Mouse (Mus musculus) intestine, embryonic 16.5 days (tissue): ENCODE results near the gene D5Ertd579e. TPM values are rescaled to one million over a fixed set of nuclear protein-coding genes. Genes with fewer than 3 reads are reported as not detected.

Experiments
- ATAC-seq: fragments of 200-750 bp; cut with Nextera tagmentation; 2 replicates; pipeline ENCODE4 v1.8.0; 2017; ENCODE audit warnings: moderate TSS enrichment, moderate library complexity
- H3K27ac ChIP-seq: fragments of 300-500 bp; sonication (generic); 2 replicates; pipeline ENCODE4 v1.5.1; 2014; ENCODE audit warnings: mild to moderate bottlenecking, low read length
- H3K27me3 ChIP-seq: fragments of 300-500 bp; sonication (generic); replicated peaks from 2 replicates; pipeline ENCODE4 v1.6.1; 2014; ENCODE audit warnings: low read length, control low read depth, mixed read lengths; ENCODE audit not compliant: control insufficient read depth, insufficient read depth
- H3K36me3 ChIP-seq: fragments of 300-500 bp; sonication (generic); 2 replicates; pipeline ENCODE4 v1.6.1; 2014; ENCODE audit warnings: low read length, control low read depth; ENCODE audit not compliant: control insufficient read depth, insufficient read depth
- H3K4me1 ChIP-seq: fragments of 300-500 bp; sonication (generic); 2 replicates; pipeline ENCODE4 v1.6.1; 2014; ENCODE audit warnings: low read length, control low read depth, mixed read lengths; ENCODE audit not compliant: control insufficient read depth, insufficient read depth
- H3K4me2 ChIP-seq: fragments of 300-500 bp; sonication (generic); 2 replicates; pipeline ENCODE4 v1.6.1; 2014; ENCODE audit warnings: low read depth, low read length, control low read depth
- H3K4me3 ChIP-seq: fragments of 300-500 bp; sonication (generic); 2 replicates; pipeline ENCODE4 v1.5.1; 2014; ENCODE audit warnings: mild to moderate bottlenecking, low read length
- H3K9ac ChIP-seq: fragments of 300-500 bp; sonication (generic); 2 replicates; pipeline ENCODE4 v1.6.1; 2014; ENCODE audit warnings: low read depth, low read length
- H3K9me3 ChIP-seq: fragments of 300-500 bp; sonication (generic); 2 replicates; pipeline ENCODE4 v1.6.1; 2016; ENCODE audit warnings: low read length, control low read depth; ENCODE audit not compliant: control insufficient read depth
- WGBS: fragments of 180-500 bp; shearing (Covaris S2); extraction: QIAGEN DNeasy Blood & Tissue Kit; methylation state at CpG from one replicate; pipeline ENCODE4 v1.1.7; 2014; 5-methylcytosine and 5-hydroxymethylcytosine counted together
- polyA plus RNA-seq: library from polyadenylated mRNA; unstranded; fragments of >200 nt; fragmentation: Nextera tagmentation; extraction: Ambion mirVana; gene quantifications from 2 replicates; pipeline ENCODE4 v1.2.1, GENCODE M21; 2015

D5Ertd579e gene
- polyA plus RNA-seq, 1 experiment from 2014 or later, result 14.0 TPM

GRCm38 (mm10) chr5:36724274-36724673 is 28.4 kb upstream of the D5Ertd579e start:
- ATAC-seq, result peak; percentile 56
- Histone ChIP-seq H3K9ac (no peak overlapping the region), H3K36me3 (no peaks in the 10 kb centered on the region)

GRCm38 (mm10) chr5:36723356-36723755 is 27.5 kb upstream of the D5Ertd579e start:
- Histone ChIP-seq H3K9ac (no peak overlapping the region), H3K4me1 (peaks cover 14% of the 10 kb centered on the region), H3K4me2 (no peak overlapping the region), H3K36me3 (no peaks in the 10 kb centered on the region), H3K4me3 (no peak overlapping the region), H3K27ac (no peak overlapping the region), H3K9me3 (no peaks in the 10 kb centered on the region), H3K27me3 (no peaks in the 10 kb centered on the region)
- no peak for ATAC-seq
- WGBS, result 82% methylated on average over 9 of the region's 9 CpGs

More at GRCm38 (mm10) chr5:36724274-36724673, 28.4 kb upstream of the D5Ertd579e start:
- Histone ChIP-seq H3K4me1 (peaks cover 23% of the 10 kb centered on the region), H3K4me2 (no peak overlapping the region), H3K27ac (peak overlapping the region; percentile 70), H3K4me3 (no peak overlapping the region), H3K27me3 (no peaks in the 10 kb centered on the region), H3K9me3 (no peaks in the 10 kb centered on the region)
- WGBS, result 51% methylated on average over 7 of the region's 7 CpGs

GRCm38 (mm10) chr5:36722415-36722856 is 26.6 kb upstream of the D5Ertd579e start:
- H3K27ac ChIP-seq, result no peak overlapping the region
- WGBS, result 74% methylated on average over 6 of the region's 6 CpGs
- H3K9me3 ChIP-seq, result no peaks in the 10 kb centered on the region
- no peaks in the 10 kb centered on the region for H3K36me3 ChIP-seq
- ATAC-seq, result no peak
- peaks cover 11% of the 10 kb centered on the region; the same call in 1 of the 2 replicates for H3K4me1 ChIP-seq
- no peaks in the 10 kb centered on the region for H3K27me3 ChIP-seq
- no peak overlapping the region for H3K9ac ChIP-seq
- H3K4me2 ChIP-seq, result no peak overlapping the region
- H3K4me3 ChIP-seq, result no peak overlapping the region

- Histone ChIP-seq H3K9me3 (no peaks in the 10 kb centered on the region), H3K4me3 (no peak overlapping the region), H3K9ac (no peak overlapping the region), H3K27ac (no peak overlapping the region), H3K4me2 (no peak overlapping the region), H3K4me1 (peaks cover 5% of the 10 kb centered on the region; the same call in 1 of the 2 replicates), H3K27me3 (no peaks in the 10 kb centered on the region), H3K36me3 (no peaks in the 10 kb centered on the region)
- ATAC-seq, result peak; percentile 45; the same call in 1 of the 2 replicates
- 51% methylated on average over 5 of the region's 5 CpGs for WGBS
These were observed 25.0 kb upstream of the D5Ertd579e start for GRCm38 (mm10) chr5:36720710-36721375.

GRCm38 (mm10) chr5:36720219-36720618 is 24.4 kb upstream of the D5Ertd579e start:
- WGBS, result 84% methylated on average over 5 of the region's 5 CpGs
- ATAC-seq, result no peak

GRCm38 (mm10) chr5:36719601-36720000 is 23.8 kb upstream of the D5Ertd579e start:
- Histone ChIP-seq H3K4me2 (no peak overlapping the region), H3K9ac (no peak overlapping the region), H3K36me3 (no peaks in the 10 kb centered on the region), H3K27ac (no peak overlapping the region), H3K9me3 (no peaks in the 10 kb centered on the region), H3K4me3 (no peak overlapping the region), H3K4me1 (peaks cover 5% of the 10 kb centered on the region; the same call in 1 of the 2 replicates), H3K27me3 (no peaks in the 10 kb centered on the region)
- WGBS, result 89% methylated on average over 3 of the region's 3 CpGs
- ATAC-seq, result no peak

More at GRCm38 (mm10) chr5:36720219-36720618, 24.4 kb upstream of the D5Ertd579e start:
- Histone ChIP-seq H3K4me2 (no peak overlapping the region), H3K27me3 (no peaks in the 10 kb centered on the region), H3K36me3 (no peaks in the 10 kb centered on the region), H3K9ac (no peak overlapping the region), H3K9me3 (no peaks in the 10 kb centered on the region), H3K27ac (no peak overlapping the region), H3K4me3 (no peak overlapping the region), H3K4me1 (peaks cover 5% of the 10 kb centered on the region; the same call in 1 of the 2 replicates)

- 80% methylated on average over 5 of the region's 5 CpGs for WGBS
- no peaks in the 10 kb centered on the region for H3K36me3 ChIP-seq
These were observed 23.3 kb upstream of the D5Ertd579e start for GRCm38 (mm10) chr5:36719135-36719534.

GRCm38 (mm10) chr5:36717889-36718288 is 22.1 kb upstream of the D5Ertd579e start:
- H3K9ac ChIP-seq, result no peak overlapping the region
- H3K27me3 ChIP-seq, result no peaks in the 10 kb centered on the region
- H3K36me3 ChIP-seq, result no peaks in the 10 kb centered on the region
- 67% methylated on average over 3 of the region's 3 CpGs for WGBS
- no peak for ATAC-seq
- H3K27ac ChIP-seq, result no peak overlapping the region
- H3K4me2 ChIP-seq, result no peak overlapping the region
- H3K4me3 ChIP-seq, result no peak overlapping the region
- H3K4me1 ChIP-seq, result peaks cover 3% of the 10 kb centered on the region
- H3K9me3 ChIP-seq, result no peaks in the 10 kb centered on the region

More at GRCm38 (mm10) chr5:36719135-36719534, 23.3 kb upstream of the D5Ertd579e start:
- Histone ChIP-seq H3K9ac (no peak overlapping the region), H3K4me3 (no peak overlapping the region), H3K27ac (no peak overlapping the region), H3K9me3 (no peaks in the 10 kb centered on the region), H3K27me3 (no peaks in the 10 kb centered on the region), H3K4me2 (no peak overlapping the region), H3K4me1 (peaks cover 3% of the 10 kb centered on the region; the same call in 1 of the 2 replicates)
- ATAC-seq, result no peak

GRCm38 (mm10) chr5:36716816-36717215 is 21.0 kb upstream of the D5Ertd579e start:
- no peak for ATAC-seq
- Histone ChIP-seq H3K27me3 (no peaks in the 10 kb centered on the region), H3K4me2 (no peak overlapping the region), H3K9ac (no peak overlapping the region), H3K27ac (no peak overlapping the region), H3K4me3 (no peak overlapping the region), H3K36me3 (no peaks in the 10 kb centered on the region), H3K4me1 (peaks cover 8% of the 10 kb centered on the region), H3K9me3 (no peaks in the 10 kb centered on the region)
- 63% methylated on average over 2 of the region's 2 CpGs for whole genome bisulfite sequencing
